Mouse (Mus musculus) activated CD4-positive, CD25-positive, alpha-beta regulatory T cell, adult 9 weeks (primary cell): ENCODE results near the gene Hepacam. TPM values are rescaled to one million over a fixed set of nuclear protein-coding genes. Genes with fewer than 3 reads are reported as not detected.

Source experiments
- polyA plus RNA-seq: library from polyadenylated mRNA; unstranded; fragments of 100-300 nt; shearing (Covaris generic); gene quantifications from one replicate; pipeline ENCODE4 v1.2.1, GENCODE M21; 2017

The Hepacam gene
- polyA plus RNA-seq: not detected

GRCm38 (mm10) chr9:37367301-37368080 lies at the start of gene Hepacam:
TSS of gene Hepacam (plus strand) at chr9:37367351.

GRCm38 (mm10) chr9:37347988-37348642 lies 19.0 kb upstream of the Hepacam start, which contains the start of gene Ccdc15:
TSS of gene Ccdc15 (minus strand) at chr9:37348432.

GRCm38 (mm10) chr9:37401802-37402201 lies 34.7 kb downstream of the Hepacam start, which contains the start of gene Robo4:
TSS of gene Robo4 (plus strand) at chr9:37401897.

DNA sequence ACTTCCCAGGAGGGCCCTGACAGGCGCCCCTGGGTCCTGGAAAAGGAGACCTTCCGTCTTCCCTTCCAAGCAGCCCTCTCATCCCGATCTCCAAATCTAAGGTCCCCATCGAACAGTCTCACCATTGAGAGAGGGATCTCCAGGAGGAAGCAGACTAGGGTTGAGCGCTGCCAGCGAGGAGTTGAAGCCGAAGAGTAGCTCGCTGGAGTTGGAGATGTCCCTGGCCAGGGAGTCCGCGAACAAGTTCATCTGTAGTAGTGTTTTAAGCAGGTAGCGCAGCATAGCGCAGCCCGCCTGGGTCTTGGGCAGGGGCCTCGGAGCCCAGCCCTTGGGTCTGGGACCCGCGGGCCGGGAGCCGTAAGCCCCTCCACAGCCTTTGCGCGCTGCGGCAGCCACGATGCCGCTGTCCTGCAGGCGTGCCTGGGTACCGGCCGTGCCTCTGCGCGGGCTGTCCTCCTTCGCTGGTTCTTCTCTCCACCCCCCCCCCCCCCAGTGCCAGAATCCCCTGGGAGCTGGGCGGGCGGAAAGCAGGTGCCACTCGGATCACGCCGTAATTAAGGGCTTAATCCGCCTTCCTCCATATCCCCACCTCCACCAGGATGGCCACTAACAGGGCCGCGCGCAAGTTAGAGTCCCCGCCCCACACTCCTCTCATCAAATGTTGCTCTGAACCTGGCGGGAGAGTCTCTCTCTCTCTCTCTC lies 65.7 kb downstream of the Hepacam start, which contains the start of gene Robo3:
Gene Robo3, minus strand, starts transcription at position 527 of the 702 bp plus-strand sequence.

Other genes starting within 250 kb of the Hepacam start
- gene Pknox2, start 219.9 kb upstream of the Hepacam start, polyA plus RNA-seq: not detected
- 3.3 TPM for gene Tmem218, start 159.1 kb upstream of the Hepacam start, polyA plus RNA-seq
- 3.7 TPM for gene Slc37a2, start 111.6 kb upstream of the Hepacam start, polyA plus RNA-seq
- 7.1 TPM for gene Ccdc15, start 18.9 kb upstream of the Hepacam start, polyA plus RNA-seq
- gene Robo4, start 34.5 kb downstream of the Hepacam start, polyA plus RNA-seq: not detected
- not detected for gene Robo3, start 65.9 kb downstream of the Hepacam start, polyA plus RNA-seq
- 6.8 TPM for gene Msantd2, start 122.0 kb downstream of the Hepacam start, polyA plus RNA-seq
- not detected for gene Esam, start 160.7 kb downstream of the Hepacam start, polyA plus RNA-seq
- not detected for gene Vsig2, start 171.9 kb downstream of the Hepacam start, polyA plus RNA-seq
- 3.9 TPM for gene Nrgn, start 185.6 kb downstream of the Hepacam start, polyA plus RNA-seq
- 21.4 TPM for gene Siae, start 188.3 kb downstream of the Hepacam start, polyA plus RNA-seq
- gene Spa17, start 246.4 kb downstream of the Hepacam start, polyA plus RNA-seq: 0.70 TPM